Mouse (Mus musculus) heart, adult 11 months (tissue): ENCODE results near the gene Hyou1.
"Not testable (repeated sequence)": the region's sequence is repeated elsewhere in the genome, so short reads cannot be mapped to it uniquely, and the experiment has no call there.

ENCODE experiments used
- DNase-seq: peaks from one replicate; pipeline ENCODE4 v3.0.0; 2022

Gene Hyou1

DNA sequence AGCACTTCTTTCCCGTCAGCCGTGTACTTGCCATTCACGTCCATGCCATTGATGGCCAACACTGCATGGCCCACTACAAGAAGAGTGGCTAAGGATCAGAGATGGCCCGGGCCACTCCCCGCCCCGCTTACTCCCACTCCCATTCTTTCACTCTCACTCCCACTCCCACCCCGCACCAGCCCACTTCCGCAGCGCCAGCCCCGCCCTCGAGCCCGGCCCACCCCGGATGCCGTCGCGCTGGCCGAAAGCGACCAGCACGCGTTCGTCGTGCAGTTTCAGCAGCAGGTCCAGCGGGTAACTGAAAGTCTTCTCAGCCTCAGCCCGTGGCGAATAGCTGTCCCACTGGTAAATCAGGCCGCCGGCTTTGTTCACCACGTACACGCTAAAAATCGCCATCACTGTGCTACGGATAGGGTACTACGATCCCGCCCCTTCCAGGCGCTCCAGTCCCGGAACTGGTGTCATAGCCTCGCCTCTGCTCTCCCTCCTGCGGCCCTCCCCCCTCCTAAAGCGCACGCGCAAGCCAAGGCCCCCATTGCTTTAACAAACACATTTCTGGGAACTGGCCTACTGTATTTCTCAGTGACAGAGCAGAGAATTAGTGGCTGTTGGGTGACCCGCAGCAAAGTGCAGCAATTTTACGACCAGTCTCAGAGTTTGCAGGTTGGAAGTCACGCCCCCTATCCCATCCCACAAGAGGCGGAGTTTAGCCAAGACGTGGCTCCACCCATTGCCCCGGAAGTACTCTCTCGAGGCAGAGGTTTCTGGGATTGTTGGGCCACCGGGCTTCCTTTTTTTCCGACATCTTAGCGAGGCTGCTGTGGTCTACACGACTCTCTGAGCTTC lies 27.8 kb downstream of the Hyou1 start, which contains the start of the genes Rps25 and Trappc4:
Gene Rps25 (plus strand): TSS at position 234 of the 846 bp plus-strand sequence.
Gene Trappc4 (minus strand): TSS at position 695 of the 846 bp plus-strand sequence.
- peak; percentile 100 for DNase-seq

DNA sequence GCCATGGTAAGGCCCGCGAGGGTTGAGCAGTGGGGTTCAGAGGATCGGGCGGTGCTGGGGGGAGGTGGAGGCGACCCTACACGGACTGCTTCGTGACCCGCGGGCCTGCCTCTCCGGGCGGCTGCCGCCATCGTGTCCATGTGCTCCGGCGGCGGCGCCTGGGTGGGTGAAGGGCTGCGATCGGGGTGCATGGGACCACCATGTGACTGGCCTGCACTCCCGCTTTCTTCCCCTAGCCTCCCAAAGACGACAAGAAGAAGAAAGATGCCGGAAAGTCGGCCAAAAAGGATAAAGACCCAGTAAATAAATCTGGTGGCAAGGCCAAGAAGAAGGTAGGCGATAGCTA lies 28.4 kb downstream of the Hyou1 start:
- DNase-seq = no peak

DNA sequence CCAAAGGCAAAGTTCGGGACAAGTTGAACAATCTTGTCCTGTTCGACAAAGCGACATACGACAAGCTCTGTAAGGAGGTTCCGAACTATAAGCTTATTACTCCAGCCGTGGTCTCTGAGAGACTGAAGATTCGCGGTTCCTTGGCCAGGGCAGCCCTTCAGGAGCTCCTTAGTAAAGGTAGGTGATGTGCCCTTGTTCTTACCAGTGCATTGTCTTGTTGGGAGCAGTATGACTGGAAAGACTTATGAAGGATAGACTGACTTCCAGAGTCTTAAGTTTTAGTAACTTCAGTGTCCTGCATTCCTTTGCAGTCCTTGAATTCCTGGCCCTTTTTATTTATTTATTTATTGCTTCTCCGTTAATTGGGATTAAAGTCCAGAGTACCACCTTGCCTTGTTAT lies 29.4 kb downstream of the Hyou1 start:
- DNase-seq = not testable (repeated sequence)

DNA sequence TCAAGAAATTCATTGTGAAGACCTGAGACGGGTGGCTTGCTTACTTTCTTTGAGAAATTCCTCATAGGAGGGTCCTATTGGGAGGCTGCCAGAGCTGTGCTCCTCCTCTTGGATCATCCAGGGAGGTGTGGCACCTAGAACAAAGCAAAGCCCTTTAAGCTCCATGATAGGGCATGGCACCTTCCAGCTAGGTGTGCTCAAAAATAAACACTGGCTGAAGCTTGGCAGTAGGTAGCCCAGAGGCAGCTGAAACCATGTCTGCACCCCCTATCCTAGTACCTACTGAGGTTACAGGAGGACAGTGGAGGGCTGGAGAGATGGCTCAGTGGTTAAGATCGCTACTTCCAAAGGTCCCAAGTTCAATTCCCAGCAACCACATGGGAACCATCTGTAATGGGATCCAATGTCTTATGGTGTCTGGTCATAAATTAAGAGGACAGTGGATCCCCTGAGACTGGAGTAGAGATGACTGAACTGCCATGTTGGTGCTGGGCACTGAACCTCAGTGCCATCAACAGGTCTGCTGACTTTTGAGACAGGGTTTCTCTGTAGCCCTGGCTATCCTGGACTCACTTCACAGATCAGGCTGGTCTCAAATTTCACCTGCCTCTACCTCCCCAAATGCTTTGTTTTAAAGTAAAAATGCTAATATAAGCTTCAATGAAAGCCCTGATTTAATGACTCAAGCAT lies 31.5 kb downstream of the Hyou1 start:
- DNase-seq = no peak

DNA sequence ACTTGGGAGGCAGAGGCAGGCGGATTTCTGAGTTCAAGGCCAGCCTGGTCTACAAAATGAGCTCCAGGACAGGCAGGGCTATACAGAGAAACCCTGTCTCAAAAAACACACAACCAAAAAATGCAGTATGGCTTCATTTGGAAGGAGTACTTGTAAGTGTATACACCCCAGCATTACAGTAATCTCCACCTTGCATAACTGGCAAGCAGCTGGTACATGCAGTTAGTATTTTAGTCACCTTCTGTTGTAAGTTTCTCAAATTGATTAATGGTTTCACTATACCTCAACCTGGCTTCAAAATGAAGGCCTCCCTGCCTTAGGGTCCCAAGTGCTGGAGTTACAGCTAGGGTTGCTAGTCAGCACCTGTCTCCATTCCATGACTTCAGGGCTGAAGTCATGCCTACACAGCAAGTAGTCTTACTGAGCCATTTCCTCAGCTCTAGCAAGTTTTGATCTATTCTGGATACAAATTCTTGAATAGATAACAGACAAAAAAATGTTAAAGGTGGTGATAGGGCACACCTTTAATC lies 32.4 kb downstream of the Hyou1 start:
- no peak for DNase-seq

DNA sequence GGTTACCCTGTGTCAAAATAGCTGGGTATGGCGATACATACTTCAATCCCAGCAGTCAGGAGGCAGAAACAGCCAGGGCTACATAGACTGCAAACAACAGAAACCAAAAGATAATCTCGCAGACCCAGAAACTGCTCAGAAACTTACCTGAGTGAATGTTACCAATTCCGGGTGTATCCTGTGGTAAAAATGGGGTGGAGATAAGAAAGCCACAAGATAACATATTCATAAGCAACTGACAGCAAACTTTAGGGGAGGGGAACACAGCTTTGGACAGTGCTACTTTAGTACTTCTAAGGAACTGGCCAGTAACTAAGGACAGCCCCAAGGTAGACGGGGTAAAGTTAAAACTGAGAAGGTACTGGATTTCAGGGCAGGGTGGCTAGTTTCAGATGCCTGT lies 33.0 kb downstream of the Hyou1 start:
- DNase-seq = no peak

DNA sequence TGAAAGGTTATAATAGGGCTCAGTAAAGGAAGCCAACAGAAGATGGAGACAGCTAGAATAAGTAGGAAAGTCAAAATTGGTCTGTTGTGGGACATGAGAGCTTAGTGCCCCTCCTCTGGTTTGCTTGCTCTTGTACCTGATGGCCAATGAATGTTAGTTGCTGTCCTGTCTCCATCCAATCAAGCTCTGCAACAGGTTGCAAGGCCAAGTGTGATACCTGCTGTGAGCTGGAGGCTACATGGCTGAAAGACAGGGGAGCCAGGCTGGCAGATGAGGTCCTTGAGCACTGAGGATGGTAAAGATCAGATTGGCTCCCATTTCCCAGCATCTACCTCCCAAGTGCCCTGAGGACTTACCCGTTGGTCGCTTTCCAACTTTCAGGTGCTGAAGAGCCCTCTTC lies 33.5 kb downstream of the Hyou1 start:
- DNase-seq = no peak

DNA sequence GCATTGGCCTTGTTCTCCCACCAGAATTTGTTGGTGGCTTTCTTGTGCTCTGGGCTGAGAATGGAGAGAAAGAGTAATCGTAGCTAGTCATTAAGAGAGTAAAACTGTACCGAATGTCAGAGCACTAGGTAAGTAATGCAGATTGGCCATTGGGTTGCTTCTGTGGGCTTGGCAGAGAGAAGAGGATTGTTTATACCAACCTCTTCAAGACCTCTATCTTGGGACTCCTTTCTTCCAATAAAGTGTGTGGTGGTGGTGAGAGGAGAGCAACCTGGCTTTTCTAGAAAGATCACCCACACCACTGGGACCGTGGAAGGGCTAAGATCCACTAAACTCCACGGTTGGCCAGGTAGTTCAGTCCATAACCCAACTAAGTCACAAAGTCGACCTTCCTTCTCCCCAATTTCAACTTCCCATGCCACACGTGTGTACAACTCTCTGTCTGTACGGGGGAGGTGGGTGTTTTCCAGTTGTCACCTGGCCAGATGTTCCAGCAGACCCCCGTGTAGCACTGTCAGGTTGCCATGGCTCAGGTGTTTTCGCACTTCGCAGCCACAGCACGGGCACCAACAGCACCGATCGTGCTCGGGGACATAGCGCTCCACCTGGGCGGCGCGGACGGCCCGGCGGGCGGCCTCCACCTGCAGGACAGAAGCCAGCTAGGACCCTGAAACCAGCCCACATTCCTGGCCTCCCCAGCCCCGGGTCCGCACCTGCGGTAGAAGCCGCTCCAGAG lies 38.0 kb downstream of the Hyou1 start:
- DNase-seq = no peak

DNA sequence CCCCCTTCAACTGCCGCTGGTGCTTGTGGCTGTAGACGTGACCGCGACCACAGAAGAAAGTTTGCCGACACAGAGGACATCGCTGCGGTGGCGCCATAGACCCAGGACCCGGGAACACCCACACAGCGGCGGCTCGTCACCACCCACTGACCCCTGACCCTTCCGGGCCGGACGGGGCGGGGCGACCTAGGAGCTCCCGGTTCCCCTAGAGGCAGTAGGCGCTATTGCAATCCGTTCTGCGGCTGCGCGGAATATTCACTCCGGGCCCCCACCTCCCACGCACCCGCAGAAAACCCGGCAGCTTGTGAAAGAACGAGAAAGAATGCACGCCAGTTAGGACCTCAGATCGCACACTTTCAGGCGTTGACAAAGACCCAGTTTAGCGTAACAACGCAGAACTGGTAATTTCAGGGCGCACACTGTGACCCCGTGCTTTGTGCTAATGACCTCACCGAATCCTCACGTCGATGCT lies 38.6 kb downstream of the Hyou1 start:
- DNase-seq = peak; percentile 99

DNA sequence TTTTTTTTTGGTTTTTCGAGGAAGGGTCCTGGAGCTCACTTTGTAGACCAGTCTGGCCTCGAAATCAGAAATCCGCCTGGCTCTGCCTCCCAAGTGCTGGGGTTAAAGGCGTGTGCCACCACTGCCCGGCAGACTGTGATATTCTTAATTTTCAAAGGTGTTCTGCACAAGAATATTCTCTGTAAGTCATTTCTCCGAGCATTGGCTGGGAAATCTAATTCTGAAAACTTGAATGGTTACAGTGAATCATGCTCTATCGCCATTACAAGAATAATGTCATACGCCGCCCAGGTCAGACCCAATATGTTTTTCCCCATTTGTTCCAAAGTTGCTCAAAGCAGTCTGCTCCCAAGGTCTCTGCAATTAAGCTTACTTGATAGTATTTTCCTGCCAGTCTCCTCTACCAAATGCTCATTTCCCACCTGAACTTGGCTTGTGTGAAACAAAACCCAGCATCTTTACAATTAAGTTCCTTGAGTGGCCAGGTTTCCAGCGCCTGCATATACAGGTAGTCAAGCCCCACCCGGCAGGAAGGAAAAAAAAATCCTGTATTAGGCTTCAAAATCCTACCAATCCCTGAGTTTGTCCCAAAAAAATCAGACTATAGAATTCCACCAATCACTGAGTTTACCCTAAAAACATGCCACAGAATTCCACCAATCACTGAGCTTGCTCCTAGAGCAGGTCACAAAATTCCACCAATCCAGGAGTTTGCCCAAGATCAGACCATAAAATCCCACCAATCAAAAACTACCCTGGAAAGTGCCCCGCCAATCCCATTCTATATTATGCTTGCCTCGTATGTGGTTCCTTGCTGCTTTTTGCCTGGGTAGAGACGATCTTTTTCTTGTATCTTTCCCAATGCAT lies 39.5 kb downstream of the Hyou1 start, which contains the start of gene Ccdc84:
Gene Ccdc84 (minus strand): TSS at position 51 of the 867 bp plus-strand sequence.
- DNase-seq = no peak

DNA sequence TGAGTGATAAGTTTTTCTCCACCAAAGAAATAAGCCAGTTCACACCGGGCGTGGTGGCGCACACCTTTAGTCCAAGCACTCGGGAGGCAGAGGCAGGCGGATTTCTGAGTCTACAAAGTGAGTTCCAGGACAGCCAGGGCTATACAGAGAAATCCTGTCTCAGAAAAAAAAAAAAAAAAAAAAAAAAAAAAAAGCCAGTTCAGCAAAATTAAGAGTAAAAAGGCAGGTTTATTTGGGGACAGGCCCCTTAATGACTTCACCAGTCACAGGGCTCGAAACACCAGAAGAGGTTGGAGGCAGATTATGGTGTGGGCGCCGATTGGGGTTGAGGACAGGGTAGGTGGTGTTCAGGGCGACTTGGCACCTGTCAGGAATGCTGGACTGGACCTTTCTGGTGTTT lies 40.4 kb downstream of the Hyou1 start:
- DNase-seq = not testable (repeated sequence)

DNA sequence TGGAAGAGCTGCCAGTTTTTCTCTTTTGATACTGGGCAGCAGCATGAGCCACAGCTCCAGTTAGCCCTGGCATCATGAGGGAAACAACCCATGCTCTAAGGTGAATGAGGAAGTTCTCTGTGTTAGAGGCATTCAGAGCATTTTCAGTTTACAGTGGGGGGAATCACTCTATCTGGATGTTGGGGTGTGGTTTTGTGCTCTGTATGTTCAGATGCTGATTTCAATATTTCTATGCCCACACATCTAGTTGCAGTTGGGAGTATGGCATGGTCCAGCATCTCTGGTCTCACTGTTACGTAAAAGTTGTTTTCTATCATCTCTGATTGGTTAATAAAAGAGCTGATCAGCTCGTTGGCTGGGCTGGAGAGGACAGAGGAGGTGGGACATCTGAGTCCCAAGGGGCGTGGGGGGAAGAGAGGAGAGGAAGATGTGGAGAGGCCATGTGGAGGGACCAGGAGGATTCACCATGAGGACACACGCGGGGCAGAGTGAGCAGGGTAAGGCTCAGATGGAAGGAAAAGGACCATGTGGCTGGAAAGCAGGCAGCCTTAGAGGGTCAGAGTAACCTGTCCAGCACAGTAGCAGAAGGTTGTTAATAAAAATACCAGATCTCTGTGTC lies 41.1 kb downstream of the Hyou1 start:
- no peak for DNase-seq

DNA sequence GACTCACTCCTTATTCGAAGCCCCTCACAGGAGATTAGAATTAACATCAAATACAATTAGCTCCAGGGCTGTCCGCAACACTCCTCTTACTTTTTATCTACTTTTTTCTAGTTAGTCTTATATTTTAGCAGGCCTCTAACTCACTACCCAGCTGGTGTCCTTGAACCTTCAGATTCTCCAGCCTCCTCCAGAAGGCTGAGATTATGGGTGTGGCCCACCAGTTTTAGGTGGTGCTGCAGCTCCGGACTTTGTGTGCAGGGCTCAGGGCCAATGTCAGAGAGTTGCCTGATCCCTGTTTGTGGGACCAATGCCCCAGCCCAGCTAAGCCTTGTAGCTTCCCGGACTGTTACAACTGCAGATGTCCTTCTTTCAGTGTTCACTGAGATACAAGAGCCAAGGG lies 44.3 kb downstream of the Hyou1 start:
- no peak for DNase-seq

DNA sequence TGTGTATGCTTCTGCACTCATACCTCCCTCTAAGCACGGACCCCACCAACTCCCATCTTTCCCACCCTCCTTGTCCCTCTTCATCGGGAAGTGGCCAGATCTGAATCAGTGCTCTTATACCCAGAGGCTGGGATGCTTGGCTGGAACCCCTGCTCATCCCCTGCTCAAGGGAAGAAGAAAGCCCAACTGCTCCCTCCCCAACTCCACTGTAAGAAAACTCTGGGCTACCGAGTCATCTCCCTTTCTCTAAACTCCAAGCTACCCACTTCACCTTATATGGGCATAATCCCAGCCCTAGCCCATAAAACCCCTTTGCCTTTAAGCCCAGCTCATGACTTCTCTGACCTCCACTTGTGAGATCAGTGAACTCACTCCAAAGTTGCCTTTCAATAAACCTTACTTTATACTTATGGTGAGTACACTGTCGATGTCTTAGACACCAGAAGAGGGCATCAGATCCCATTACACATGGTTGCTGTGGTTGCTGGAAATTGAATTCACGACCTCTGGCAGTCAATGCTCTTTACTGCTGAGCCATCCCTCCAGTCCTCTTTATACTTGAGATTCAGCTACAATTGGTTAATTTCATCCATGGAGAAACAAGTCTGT lies 53.4 kb downstream of the Hyou1 start:
- no peak for DNase-seq

DNA sequence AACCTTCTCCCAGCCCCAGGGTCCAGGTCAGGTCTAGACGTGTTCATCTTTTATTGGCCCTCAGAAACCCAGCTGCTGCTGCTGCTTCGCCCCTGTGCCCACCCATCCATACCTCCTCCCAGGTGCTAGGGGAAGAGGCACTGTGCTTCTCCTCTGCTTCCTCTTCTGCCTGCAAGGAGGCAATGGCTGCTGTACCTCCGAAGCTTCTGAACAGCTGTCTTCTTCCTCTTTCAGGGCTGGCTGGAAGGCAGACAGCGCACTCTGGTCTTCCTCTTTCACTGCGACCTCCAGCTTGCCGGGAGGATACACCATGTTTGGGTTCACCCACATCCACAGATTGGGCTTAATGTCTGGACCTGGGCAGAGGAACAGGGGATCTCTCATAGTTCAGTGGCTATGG lies 56.5 kb downstream of the Hyou1 start:
- peak; percentile 94 for DNase-seq

DNA sequence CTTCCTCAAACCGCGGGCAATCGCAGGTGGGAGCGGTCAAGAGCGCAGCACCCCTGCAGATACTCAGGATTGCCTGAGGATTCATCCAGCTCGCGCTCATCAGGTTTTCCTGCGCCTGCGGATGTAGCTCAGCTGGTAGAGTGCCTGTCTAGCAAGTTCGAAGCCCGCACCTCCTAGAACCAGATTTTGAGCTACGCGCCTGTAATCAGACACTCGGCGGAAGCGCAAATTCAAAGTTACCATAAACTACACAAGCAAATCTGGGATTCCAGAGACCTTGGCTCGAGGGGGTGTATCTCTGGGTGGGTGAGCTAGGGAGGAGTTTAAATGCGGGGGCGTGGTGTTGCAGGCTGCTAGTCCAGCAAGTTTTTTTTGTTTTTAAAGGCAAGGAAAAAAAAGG lies 61.7 kb downstream of the Hyou1 start, which contains the start of gene Foxr1:
Gene Foxr1 (minus strand): TSS at position 176 of the 400 bp plus-strand sequence.
- DNase-seq = no peak
